Mouse (Mus musculus) colon, adult 2 months (tissue): ENCODE results near the gene Gm17334. TPM values are rescaled to one million over a fixed set of nuclear protein-coding genes. Genes with fewer than 3 reads are reported as not detected.

Source experiments
- polyA plus RNA-seq: library from polyadenylated mRNA; depleted of rRNA; stranded (reverse); fragments of >200 nt; gene quantifications from 2 replicates; pipeline ENCODE4 v1.2.3, GENCODE M21; 2012; rRNA removed

The Gm17334 gene
- polyA plus RNA-seq = 0.39 and 1.2 TPM in 2 replicates

GRCm38 (mm10) chr11:53773087-53773486, at the start of gene Gm17334:
Gene Gm17334, minus strand, starts transcription at chr11:53773187.

DNA sequence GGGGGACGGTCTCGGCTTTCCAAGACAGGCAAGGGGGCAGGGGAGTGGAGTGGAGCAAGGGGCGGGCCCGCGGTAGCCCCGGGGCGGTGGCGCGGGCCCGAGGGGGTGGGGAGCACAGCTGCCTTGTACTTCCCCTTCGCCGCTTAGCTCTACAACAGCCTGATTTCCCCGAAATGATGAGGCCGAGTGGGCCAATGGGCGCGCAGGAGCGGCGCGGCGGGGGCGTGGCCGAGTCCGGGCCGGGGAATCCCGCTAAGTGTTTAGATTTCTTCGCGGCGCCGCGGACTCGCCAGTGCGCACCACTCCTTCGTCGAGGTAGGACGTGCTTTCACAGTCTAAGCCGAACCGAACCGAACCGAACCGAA, 3.2 kb downstream of the Gm17334 start, which contains the start of gene Irf1:
Gene Irf1, plus strand, starts transcription at position 255 of the 365 bp plus-strand sequence.

Other genes starting within 250 kb of the Gm17334 start
- gene Kif3a, start 205.8 kb downstream of the Gm17334 start, polyA plus RNA-seq = 1.8 and 2.5 TPM in 2 replicates
- not detected in 2 replicates for gene Il4, start 154.5 kb downstream of the Gm17334 start, polyA plus RNA-seq
- not detected in 2 replicates for gene Il13, start 138.5 kb downstream of the Gm17334 start, polyA plus RNA-seq
- 3.4 and 3.9 TPM in 2 replicates for gene Rad50, start 65.9 kb downstream of the Gm17334 start, polyA plus RNA-seq
- not detected in 2 replicates for gene Il5, start 52.4 kb downstream of the Gm17334 start, polyA plus RNA-seq
- 228 and 287 TPM in 2 replicates for gene Irf1, start 3.2 kb downstream of the Gm17334 start, polyA plus RNA-seq
- gene Gm12216, start 86.1 kb upstream of the Gm17334 start, polyA plus RNA-seq = 5.9 and 8.2 TPM in 2 replicates
- 21.3 and 26.7 TPM in 2 replicates for gene Slc22a5, start 118.5 kb upstream of the Gm17334 start, polyA plus RNA-seq
- gene Slc22a21, start 207.1 kb upstream of the Gm17334 start, polyA plus RNA-seq = 10.3 and 12.7 TPM in 2 replicates